Mouse (Mus musculus) heart, adult 9 months (tissue): ENCODE data around the gene Usp12.

Experiments used
- DNase-seq, 2 experiments: peaks; one replicate each; pipeline ENCODE4 v3.0.0; 2022; ENCODE audit warnings: low spot score in 2 of 2

Usp12 gene

DNA sequence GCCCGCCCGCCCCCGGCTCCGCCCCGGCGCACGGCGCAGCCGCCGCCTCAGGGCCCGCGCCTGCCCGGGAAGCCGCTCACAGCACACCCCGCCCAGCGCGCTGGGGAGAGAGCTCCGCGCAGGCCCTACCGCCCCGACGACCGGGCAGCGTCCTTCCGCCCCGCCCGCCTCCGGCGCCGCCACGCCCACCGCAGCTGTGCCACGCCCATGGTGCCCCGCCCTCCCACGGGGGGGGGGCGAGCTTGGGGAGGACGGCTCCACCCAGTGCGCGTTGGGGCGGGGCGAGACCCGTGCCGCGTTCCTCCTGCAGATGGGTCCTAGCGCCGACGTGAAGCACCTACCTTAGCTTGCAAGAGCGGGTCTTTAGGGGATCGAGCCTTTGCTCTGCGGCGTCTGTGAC is at the start of gene Usp12:
TSS of gene Usp12 (minus strand) at position 154 of the 400 bp plus-strand sequence.
- peak; percentile 96 to 98 for DNase-seq

DNA sequence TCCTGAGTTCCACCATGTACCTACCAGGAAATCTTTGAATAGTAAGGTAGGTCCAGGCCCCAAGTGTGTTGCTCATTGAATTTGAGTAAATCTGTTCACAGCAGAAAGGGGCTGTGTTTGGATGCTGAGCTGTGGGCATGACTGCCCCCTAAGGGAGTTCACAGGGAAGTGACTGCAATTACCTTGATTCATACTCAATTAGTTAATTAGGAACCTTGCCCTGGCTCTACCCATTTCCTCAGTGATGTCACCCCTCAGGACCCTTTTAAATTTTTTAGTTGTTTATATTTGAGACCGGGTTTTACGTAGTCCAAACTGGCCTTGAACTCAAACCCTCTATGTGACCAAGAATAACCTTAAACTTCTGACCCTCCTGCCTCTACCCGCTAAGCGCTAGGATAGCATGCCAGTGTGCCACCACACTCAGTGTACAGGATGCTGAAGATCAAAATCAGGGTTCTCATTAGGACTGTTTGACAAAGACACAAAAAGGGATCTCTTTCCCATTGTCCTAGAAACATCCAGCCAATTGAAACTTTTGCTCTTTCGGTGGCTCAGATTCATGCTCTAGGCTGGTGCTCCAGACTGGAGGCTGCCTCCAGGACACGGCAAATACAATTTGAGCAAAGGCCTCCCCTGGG is 49.6 kb upstream of the Usp12 start:
- no peak for DNase-seq

DNA sequence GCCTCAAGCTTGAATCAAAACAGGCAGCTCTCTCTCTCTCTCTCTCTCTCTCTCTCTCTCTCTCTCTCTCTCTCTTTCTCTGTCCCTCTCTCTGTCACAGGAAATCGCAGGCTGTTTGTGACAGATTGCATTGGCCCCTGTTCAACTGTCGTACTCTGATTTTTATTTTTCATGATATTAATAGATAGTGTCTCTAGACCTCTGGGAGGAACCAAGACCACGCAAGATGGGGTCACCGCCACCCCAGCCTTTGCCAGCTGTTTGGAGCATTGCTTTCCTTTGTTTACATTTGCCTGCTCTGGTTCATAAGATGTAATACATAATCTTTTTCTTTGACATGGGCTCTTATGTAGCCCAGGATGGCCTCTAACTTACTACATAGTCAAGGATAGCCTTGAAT is 47.2 kb upstream of the Usp12 start:
- DNase-seq: no peak

DNA sequence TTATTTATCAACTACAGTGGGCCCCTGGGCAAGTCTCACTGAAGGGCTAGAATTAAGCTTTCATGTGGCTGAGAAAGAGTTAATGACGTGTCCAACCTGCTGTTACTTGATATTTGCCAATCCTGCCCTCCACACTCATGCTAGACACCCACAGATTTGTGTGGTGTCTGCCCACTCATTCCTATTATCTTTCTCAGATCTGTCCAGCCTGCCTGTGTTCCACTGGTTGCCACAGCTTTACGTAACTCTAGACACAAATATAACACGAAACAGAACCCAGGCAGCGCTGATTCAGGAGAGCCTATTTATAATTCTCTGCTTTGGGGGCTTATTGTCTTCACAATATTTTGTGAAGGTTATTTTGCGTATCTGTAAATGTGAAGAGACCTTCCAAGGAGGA is 46.5 kb upstream of the Usp12 start:
- DNase-seq: no peak

DNA sequence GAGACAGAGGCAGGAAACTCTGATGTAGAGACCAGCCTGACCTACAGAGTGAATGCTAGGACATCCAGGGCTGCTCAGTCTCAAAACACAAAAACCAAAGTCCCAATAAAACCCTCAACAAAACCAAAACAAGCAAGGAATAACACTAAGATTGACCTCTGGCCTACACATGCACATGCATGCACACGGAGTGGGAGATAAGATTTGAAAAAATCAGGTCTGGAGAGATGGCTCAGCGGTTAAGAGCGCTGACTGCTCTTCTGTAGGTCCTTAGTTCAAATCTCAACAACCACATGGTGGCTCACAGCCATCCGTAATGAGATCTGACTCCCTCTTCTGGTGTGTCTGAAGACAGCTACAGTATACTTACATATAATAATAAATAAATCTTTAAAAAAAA is 45.6 kb upstream of the Usp12 start:
- DNase-seq: no peak

DNA sequence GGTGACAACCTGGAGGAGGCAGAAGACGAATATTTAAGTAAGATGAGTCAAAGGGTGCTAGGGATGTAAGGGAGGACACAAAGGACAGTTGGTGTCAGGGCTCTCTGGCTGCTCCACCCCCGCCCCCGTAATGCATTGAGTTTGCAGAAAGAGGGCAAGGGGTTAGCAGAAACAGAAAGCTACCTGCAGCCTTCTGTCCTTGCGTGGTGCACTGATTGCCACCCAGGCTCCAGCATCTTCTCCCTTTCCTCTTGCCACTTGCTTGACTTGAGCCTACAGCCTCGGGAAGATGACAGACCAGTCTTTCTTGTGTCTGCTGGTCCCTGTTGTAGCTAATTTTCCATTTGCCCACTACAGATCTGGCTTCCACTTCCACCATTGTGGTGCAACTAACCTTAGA is 45.0 kb upstream of the Usp12 start:
- DNase-seq: no peak

DNA sequence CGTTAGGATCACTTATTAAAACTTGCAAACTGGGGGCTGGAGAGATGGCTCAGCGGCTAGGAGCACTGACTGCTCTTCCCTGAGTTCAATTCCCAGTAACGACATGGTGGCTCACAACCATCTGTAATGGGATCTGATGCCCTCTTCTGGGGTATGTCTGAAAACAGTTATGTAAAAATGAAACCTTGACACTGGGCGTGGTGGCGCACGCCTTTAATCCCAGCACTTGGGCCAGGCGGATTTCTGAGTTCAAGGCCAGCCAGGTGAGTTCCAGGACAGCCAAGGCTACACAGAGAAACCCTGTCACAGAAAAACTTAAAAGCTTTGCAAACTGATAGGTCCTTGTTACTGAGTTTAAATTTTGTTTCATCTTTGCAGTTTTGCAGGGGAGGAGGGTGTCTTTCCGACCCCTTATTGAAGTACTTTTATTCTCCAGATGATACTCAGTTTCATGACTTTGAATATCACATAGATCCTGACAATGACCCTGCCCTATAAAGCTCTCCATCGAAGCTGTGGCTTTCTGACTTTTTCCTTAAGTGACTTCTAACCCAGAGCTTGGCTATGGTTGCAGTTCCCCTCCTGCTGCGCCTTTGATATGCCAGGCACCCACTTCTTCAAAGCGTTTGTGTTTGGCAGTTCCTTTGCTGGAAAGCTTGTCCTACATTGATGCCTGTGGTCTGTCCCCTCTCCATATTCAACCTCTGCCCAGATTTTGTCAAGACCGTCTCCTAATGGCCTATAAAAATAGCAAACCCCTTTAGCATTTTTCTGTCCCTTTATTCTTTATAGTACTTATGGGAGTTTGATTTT is 44.2 kb upstream of the Usp12 start:
- no peak for DNase-seq

DNA sequence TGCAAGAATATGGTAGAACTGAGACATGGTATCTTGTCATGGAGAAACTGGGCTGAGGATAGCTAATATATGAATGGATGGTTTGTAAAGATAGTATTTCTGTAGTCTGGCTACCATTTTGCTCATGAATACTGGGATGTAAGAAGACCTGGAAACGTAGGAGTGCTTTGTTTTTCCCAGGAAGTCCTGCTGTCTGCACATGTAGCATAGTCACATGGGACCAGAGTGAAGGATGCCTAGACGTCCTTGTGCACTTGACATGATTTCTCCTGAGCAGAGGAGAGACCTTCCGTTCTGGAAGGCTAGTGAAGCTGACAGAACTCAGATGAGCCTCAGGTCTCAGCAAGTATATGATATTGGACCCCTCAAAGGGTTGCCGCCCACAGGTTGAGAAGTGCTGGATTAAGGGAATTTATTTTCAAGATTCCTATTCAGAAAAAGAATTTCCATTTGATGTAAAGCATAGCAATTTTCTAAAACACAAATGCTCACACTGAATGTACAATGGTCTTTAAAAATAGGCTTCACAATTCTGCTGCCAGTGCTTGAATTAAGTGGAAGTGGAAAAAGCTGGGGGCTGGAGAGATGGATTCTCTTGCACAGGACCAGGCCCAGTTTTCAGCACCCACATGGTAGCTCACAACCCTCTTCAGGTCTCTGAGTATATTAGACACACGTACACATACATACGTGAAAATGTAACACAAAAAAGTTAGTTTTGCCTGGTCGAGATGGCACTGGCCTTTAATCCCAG is 43.3 kb upstream of the Usp12 start:
- DNase-seq: no peak

DNA sequence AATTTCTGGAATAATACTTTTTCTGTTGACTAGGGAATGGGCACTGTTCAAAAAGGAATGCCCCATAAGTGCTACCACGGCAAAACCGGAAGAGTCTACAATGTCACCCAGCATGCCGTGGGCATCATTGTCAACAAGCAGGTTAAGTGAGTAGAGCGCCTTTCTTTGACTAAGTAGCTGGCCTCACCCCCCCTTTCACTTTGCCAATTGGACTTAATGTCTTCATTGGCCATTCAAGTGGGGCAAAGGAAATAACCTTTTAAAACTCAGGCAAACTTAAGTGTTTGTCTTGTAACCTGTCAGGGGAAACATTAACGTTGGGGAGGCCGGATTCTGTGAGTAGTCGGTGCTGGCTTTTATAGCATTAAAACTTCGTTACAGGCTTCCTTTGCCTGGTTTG is 40.2 kb upstream of the Usp12 start:
- DNase-seq: no peak

DNA sequence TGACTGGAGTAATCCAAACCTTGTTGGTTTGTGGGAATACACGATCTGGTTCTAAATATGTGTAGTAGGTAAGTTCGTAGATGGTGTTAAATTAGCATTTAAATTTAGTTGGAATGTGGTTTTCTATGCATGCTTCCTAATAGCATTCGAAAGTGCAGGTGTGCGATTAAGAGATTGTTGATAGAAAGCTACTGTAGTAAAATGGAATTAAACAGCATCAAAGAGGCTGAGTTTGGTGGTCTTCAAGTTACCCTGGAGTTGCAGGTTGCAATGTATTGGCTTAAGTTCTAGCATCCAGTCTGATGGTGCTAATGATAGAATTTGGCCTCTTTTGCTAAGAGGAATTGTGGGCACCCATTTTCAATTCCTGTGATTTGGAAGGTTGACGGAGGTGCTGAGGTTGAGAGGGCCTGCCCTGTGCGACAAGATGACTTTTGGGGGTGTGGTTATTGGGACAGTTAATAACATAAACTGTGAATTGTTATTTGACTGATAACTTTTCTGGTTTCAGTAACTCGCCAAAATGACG is 38.9 kb upstream of the Usp12 start:
- no peak for DNase-seq

DNA sequence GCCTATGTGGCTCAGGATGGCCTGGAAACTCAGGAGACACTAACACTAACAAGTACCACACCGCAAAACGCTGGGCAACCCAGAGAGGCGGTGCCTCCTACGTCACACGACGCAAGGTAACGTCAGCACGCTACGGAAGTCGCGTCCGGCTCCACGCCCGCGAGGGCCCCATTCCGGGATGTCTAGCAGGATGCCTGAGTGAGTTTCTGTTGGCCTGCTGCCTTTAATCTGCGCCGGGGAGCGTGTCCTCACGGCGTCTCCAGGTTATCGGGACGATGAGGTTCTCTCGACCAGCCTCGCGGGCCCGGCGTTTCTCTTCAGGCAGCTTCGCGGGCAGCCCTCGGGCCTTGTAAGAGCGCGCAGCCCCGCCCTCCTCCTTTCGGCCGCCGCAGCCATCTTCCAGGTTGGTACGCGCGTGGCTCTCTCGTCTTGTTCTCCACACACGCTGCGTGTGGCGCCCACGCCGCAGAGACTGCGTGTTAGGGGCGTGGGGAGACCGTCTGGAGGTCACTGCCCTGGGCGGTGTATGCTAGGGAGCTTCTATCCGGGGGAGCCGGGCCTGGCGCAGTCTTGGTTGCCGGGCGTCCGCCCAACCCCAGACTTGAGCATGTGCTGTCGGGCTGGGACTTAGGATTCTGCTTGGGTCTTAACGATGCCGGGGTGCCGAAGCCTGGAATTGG is 38.1 kb upstream of the Usp12 start, which contains the start of gene Rpl21:
TSS of gene Rpl21 (plus strand) at position 122 of the 680 bp plus-strand sequence.
- DNase-seq: peak; percentile 93 to 97

DNA sequence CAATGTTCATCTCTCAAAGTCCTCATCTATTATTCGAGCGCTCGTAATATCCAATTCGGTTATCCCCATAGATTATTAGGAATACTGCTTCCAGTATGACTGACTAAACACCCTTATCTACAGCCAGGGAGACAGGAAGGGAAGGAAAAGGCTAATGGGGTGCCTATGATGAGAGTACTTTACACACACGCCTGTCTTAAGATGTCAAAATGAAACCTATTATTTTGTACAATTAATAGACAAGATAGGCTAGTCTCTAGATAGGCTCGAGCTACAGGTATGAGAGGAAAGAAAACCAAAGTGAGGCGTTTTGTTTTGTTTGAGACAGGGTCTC is 37.6 kb upstream of the Usp12 start:
- DNase-seq: no peak

DNA sequence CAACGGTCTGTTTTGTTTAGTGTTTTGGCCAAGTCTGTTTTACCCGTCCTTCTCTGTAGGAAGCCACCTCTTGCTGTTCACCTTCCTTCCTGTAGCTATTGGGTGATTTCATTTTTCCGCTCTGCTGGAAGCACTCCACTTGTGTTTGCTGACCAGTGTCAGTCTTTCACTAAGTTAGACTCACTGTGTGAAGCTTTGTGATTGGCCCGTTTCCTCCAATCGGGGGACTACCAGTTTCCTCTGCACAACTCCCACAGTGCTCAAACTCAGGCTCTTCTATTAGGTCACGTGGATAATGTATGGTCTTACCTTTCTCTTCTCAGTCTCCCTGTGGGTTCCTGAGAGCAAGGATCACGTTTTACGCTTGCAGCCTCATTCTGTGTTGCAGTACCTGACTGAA is 34.7 kb upstream of the Usp12 start:
- DNase-seq: no peak

DNA sequence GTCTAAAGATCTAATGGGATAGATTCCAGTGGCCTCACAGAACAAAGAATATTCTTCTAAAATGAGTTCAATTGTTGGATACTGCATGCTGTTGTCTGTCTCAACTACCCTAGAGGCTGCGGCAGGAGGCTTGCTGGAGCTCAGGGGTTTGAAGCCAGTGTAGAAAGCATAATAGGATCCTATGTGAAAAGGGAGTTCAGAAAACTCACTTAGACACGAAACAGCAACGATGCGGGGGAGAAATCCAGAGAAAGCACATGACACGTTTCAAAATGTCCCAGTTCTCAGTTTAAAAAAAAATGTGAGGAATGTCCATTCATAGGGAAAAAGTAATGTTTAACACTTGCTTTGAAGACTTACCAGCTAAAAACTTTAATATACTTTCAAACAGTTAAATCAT is 28.2 kb upstream of the Usp12 start:
- DNase-seq: no peak

DNA sequence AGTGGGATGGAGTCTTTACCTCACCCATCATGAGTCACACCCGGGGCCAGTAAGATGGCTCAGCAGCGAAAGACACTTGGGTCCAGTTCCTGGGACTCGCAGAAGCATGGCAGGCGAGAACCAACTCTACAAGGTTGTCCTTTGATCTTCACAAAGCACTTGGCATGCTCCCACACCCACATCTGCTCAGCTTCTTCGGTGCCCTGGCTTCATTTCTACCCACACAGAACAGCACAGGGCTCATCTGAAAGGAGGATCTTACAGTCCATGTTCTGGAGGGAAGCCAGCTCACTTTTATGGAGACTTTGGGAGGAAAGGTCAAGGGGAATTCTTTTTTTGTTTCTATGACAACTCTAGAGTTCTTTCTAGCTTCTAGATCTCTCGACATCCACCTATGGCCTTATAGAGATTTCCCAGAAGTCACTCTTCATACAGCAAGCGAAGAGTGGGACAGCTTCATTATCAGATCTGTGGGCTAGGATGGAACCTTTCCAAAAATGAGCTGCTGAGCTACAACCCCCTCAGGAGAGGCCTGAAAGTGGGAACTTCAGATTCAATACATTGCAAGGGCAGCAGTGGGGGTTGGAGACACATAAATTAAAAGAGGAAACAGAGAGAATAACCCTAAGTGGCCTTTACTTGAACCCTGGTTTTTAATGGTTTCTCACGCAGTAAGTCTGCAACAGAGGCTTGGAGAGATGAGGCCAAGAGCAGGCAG is 24.3 kb upstream of the Usp12 start:
- no peak for DNase-seq

DNA sequence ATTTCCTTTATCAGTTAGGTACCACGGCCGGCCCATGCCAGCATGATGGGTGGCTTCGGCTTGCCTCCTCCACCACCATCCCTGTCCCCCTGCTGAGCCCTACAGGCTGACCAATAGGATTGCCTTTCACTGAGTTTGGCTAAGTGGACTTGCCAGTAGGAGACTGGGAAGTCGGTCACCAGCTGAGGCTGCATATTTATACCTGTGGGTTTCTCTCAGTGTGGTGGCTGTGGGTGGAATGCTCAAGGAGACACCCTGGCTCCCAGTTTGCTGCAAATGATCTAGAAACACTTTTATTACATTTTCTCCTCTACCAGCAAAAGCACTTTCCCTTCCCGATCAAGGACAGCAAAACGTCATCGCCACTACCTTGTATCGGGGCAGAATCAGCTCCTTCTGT is 22.8 kb upstream of the Usp12 start:
- DNase-seq: no peak

DNA sequence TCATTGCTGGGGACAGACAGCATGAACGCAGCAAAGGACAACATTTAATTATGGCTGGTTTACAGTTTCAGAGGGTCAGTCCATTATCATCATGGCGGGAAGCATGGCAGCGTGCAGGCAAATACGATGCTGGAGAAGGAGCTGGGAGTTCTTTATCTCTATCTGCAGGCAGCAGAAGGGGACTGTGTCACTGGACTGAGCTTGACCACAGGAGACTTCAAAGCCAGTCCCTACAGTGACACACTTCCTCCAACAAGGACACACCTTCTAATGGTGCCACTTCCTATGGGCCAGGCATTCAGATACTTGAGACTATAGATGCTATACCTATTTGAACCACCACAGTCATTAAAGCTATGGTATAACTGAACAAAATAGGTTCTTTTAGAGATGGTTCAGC is 20.6 kb upstream of the Usp12 start:
- DNase-seq: no peak

DNA sequence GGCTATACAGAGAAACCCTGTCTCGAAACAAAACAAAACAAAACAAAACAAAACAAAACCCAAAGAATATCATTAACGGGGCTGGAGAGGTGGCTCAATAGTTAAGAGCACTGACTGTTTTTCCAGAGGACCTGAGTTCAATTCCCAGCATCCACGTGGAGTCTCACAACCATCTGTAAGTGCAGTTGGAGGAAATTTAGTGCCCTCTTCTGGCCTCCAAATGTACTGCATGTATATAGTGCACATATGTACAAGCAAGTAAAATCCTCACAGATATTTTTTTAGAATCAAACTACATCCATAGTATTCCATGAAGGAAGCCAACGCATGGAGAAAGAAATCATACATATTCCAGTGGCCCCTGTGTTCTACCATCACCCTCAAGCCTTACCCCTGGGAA is 18.6 kb upstream of the Usp12 start:
- DNase-seq: no peak

DNA sequence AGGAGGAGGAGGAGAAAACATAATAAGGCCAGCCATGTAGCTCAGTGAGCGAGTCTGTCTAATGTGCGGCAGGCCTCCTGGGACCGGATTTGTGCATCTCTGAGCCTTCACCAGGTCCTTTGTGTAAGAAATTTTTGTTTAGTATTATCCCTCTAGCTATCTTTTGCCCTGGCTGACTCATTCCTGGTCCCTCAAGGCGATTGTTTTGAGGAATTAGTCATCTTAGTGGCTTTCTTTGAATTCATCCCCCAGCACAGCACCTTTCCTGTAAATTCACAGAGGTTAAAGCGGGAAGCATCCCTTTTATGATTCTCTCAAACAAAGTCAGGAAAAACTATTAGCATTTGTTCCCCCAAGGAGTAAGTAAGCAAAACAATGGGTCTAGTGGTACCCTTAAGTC is 18.1 kb upstream of the Usp12 start:
- no peak for DNase-seq

DNA sequence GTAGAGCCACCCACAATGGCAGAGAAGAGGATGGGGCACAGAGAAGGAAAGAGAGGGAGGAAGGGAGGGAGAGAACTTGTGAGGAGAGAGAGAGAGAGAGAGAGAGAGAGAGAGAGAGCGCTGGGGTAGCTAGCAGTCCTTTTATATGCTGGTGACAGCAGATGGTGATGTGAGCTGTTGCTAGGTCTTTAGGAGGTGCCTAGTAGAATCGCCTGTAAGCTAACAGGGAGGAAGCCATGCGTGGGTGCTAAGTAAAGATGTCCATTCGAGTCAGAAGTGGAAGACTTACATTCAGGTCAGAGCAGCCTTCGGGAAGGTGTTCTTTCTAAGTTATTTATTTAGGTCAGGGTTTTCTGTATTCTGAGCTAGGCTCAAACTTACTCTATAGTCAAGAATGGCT is 15.1 kb upstream of the Usp12 start:
- DNase-seq: no peak

DNA sequence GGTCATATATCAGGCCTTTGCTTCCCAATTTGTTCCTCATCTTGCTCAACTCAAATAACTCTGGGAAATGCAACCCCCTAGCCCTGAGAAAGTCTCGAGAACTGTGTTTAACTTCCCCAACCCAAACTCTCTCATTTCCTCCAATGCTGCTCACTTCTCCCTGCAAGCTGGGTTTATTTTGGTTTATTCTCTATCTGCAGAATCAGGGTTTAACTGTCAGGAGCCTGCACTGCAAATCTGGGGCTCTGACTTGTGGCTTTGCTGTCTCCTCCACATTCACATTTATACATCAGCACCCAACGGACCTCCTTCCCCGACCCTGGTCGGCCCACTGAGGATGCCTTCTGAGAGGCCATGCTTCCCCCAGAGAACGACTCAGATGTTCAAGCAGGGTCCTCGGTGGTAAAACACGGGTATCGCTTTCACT is 11.2 kb upstream of the Usp12 start:
- peak in 1 of 2 experiments; percentile 50 for DNase-seq
